Mouse (Mus musculus) heart, adult 2 months (tissue): ENCODE measurements around the gene Sorcs2. TPM values are rescaled to one million over a fixed set of nuclear protein-coding genes. Genes with fewer than 3 reads are reported as not detected.

Source experiments
- DNase-seq, 2 experiments: peaks; one replicate each; pipeline ENCODE4 v3.0.0; 2021
- H3K27ac ChIP-seq: fragments of 200-600 bp; 2 replicates; pipeline ENCODE4 v1.8.1; 2022
- H3K27me3 ChIP-seq: fragments of 200-500 bp; 2 replicates; pipeline ENCODE4 v1.6.1; 2012; ENCODE audit warnings: mild to moderate bottlenecking, low read length, inconsistent platforms, mixed read lengths; ENCODE audit not compliant: control insufficient read depth, insufficient read depth
- H3K36me3 ChIP-seq: fragments of 200-500 bp; 2 replicates; pipeline ENCODE4 v1.6.1; 2012; ENCODE audit warnings: low read length, inconsistent platforms; ENCODE audit not compliant: control insufficient read depth, insufficient read depth
- H3K4me1 ChIP-seq: fragments of 200-500 bp; 2 replicates; pipeline ENCODE4 v1.6.1; 2011; ENCODE audit warnings: low read length; ENCODE audit not compliant: control insufficient read depth, insufficient read depth
- H3K4me3 ChIP-seq: fragments of 200-600 bp; 2 replicates; pipeline ENCODE4 v1.8.1; 2022
- H3K79me2 ChIP-seq: fragments of 200-500 bp; replicated peaks from 2 replicates; pipeline ENCODE4 v1.6.1; 2012; ENCODE audit warnings: mild to moderate bottlenecking, inconsistent platforms, low read length, moderate library complexity, mixed read lengths; ENCODE audit not compliant: control insufficient read depth, insufficient read depth
- H3K9ac ChIP-seq: fragments of 200-500 bp; 2 replicates; pipeline ENCODE4 v1.6.1; 2012; ENCODE audit warnings: low read depth, mild to moderate bottlenecking, control low read depth, inconsistent platforms, low read length, mixed read lengths
- CTCF ChIP-seq: fragments of 200-600 bp; IDR thresholded peaks from 2 replicates; pipeline ENCODE4 v1.8.1; 2022; ENCODE audit warnings: antibody characterized with exemption, mild to moderate bottlenecking, moderate library complexity
- EP300 ChIP-seq: fragments of 200-500 bp; IDR thresholded peaks from 2 replicates; pipeline ENCODE4 v1.6.1; 2011; ENCODE audit warnings: low read depth, low read length, control low read depth; ENCODE audit not compliant: insufficient read depth
- POLR2A ChIP-seq: fragments of 200-500 bp; IDR thresholded peaks from 2 replicates; pipeline ENCODE4 v1.6.1; 2011; ENCODE audit warnings: mild to moderate bottlenecking, low read depth, low read length, control low read depth; ENCODE audit not compliant: insufficient read depth
- WGBS: fragments of 180-500 bp; shearing (Covaris S2); methylation state at CpG from one replicate; pipeline ENCODE4 v1.1.7; 2018; 5-methylcytosine and 5-hydroxymethylcytosine counted together
- intact Hi-C: fragments of 180-260 bp; cut with DNase I; formaldehyde crosslinking; loops from one replicate; pipeline ENCODE4 v1.15.1; 2025
- polyA plus RNA-seq: library from polyadenylated mRNA; depleted of rRNA; stranded (reverse); fragments of >200 nt; gene quantifications from 2 replicates; pipeline ENCODE4 v1.2.3, GENCODE M21; 2012
- total RNA-seq, 2 experiments: library from RNA; stranded (reverse); gene quantifications; 2 replicates each; pipeline ENCODE4 v1.2.3; 2021

Sorcs2 gene
- total and polyA plus RNA-seq, 3 experiments, result 6.0 to 9.0 (median 7.7) TPM

DNA sequence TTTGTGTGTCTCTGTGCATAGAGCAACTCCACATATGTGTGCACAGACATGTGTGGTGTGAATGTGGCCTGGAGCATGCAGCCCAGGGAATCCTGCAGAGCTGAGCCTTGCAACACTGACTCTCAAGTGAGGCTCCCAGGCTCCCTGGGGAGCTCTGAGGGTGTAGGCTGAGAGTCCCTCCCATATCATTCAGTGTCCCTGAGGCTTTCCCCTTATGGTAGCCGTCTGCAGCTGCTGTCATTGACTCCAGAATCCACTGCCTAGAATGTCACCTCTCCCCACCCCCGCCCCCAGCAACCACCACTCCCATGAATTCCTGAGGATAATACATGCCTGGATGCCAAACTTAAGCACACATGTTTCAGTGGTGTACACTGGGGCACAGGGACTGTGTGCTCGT is 269.4 kb downstream of the Sorcs2 start:
- no peaks in the 10 kb centered on the region for H3K79me2 ChIP-seq
- H3K4me1 ChIP-seq, result peaks cover 6% of the 10 kb centered on the region
- no peak overlapping the region for H3K27ac ChIP-seq
- peak in 1 of 2 experiments; percentile 31 for DNase-seq
- H3K4me3 ChIP-seq, result no peak overlapping the region
- no peaks in the 10 kb centered on the region for H3K36me3 ChIP-seq
- no peak overlapping the region for H3K9ac ChIP-seq
- H3K27me3 ChIP-seq, result no peaks in the 10 kb centered on the region
- 48% methylated on average over 3 of the region's 3 CpGs for WGBS
- TF ChIP-seq EP300 (no peak), CTCF (no peak), POLR2A (no peak)
- intact Hi-C loops, result no loop called here

DNA sequence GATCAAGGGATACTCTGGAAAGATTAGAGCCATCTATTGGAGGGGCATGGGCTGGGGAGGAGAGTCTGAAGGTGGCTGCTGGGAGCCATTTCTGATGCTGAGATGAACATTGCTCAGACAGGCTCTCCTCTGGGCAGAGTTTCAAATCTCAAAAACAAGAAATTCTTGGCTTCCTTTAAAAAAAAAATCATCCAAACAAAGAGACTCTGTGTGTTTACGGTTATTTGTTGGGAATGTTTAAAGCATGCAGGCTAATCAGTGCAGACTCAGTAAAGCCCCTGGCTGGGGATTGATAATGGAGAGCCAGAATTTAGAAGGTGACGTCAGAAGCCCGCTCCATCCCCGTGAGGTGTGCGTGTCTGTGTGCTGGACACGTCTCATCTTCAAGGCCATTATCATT is 272.9 kb downstream of the Sorcs2 start:
- H3K27me3 ChIP-seq, result no peaks in the 10 kb centered on the region
- no peak for TF ChIP-seq POLR2A
- no peak for TF ChIP-seq EP300
- TF ChIP-seq CTCF, result no peak
- no peaks in the 10 kb centered on the region for H3K36me3 ChIP-seq
- no peak overlapping the region for H3K9ac ChIP-seq
- H3K79me2 ChIP-seq, result no peaks in the 10 kb centered on the region
- intact Hi-C loops, result no loop called here
- peaks cover under 1% of the 10 kb centered on the region for H3K4me1 ChIP-seq
- WGBS, result 65% methylated on average over 6 of the region's 6 CpGs
- no peak overlapping the region for H3K27ac ChIP-seq
- no peak for DNase-seq
- no peak overlapping the region for H3K4me3 ChIP-seq

DNA sequence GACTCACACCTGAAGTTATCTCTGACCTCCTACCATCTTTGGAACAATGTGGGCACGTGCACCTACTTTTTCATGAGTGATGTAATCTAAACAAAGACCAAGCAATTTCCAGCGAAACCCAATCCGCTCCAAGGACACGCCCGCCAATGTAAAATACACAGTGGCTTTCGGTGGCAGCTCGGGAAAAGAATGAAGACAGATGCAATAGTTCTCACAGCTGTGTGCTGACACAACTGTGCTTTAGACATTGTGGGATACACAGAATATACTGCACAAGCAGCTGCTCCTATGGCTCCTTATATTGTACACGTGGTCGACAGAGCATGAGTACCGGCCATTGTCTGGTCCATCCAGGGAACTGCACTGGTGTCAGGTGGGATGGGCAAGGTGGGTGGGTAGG is 275.0 kb downstream of the Sorcs2 start:
- H3K27me3 ChIP-seq, result no peaks in the 10 kb centered on the region
- intact Hi-C loops, result no loop called here
- no peak overlapping the region for H3K9ac ChIP-seq
- no peak for DNase-seq
- 88% methylated on average over 10 of the region's 10 CpGs for WGBS
- no peak overlapping the region for H3K27ac ChIP-seq
- H3K36me3 ChIP-seq, result no peaks in the 10 kb centered on the region
- H3K79me2 ChIP-seq, result no peaks in the 10 kb centered on the region
- no peak overlapping the region for H3K4me3 ChIP-seq
- no peaks in the 10 kb centered on the region for H3K4me1 ChIP-seq
- TF ChIP-seq CTCF, result no peak
- TF ChIP-seq EP300, result no peak
- no peak for TF ChIP-seq POLR2A

DNA sequence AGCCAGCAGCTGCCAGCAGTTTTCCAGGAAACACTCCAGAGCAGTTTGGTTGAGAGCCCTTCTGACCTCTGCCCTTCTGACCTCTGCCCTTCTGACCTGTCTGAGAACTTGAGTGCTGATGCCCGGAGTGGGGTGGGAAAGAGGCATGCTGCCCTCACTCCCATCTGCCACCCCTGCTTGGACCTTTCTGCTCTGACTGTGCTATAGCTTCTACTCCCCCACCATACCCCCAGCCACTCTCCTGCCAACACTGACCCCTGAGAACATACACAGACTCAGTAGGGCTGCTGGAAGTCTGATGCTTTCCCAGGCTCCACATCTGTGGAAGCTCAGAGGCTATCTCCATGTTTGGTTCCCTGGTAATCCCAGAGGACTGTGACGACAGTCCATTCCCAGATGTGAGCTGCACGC is 277.0 kb downstream of the Sorcs2 start:
- H3K9ac ChIP-seq, result no peak overlapping the region
- no peaks in the 10 kb centered on the region for H3K79me2 ChIP-seq
- H3K4me3 ChIP-seq, result no peak overlapping the region
- H3K27me3 ChIP-seq, result no peaks in the 10 kb centered on the region
- no peak overlapping the region for H3K27ac ChIP-seq
- H3K36me3 ChIP-seq, result no peaks in the 10 kb centered on the region
- intact Hi-C loops, result no loop called here
- TF ChIP-seq POLR2A (no peak), CTCF (no peak)
- DNase-seq, result peak; percentile 48 to 53
- H3K4me1 ChIP-seq, result no peaks in the 10 kb centered on the region
- WGBS, result 35% methylated on average over 3 of the region's 3 CpGs

DNA sequence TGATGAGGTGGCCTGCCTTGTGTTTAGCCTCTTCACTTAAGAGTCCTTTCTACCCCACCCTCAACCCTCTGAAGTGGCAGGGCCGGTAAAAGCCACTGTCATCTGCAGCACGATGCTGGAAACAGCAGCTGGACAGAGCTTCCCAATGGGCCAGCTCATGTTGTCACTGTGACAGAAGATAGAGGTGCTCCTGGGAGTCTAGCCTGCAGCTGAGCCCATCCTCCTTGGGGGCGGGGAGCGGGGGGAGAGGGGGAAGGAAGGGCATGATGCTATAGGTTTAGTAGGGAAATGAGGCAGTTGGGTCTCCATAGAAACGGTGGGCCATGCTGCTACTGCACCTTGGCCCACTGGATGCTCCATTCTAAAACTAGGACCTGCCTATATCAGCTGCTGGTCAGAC is 279.9 kb downstream of the Sorcs2 start:
- H3K27me3 ChIP-seq, result no peaks in the 10 kb centered on the region
- H3K79me2 ChIP-seq, result no peaks in the 10 kb centered on the region
- WGBS, result 61% methylated on average over 5 of the region's 5 CpGs
- H3K27ac ChIP-seq, result no peak overlapping the region
- no peak for DNase-seq
- no peak overlapping the region for H3K9ac ChIP-seq
- no peak overlapping the region for H3K4me3 ChIP-seq
- H3K36me3 ChIP-seq, result no peaks in the 10 kb centered on the region
- intact Hi-C loops, result no loop called here
- TF ChIP-seq POLR2A, result no peak
- TF ChIP-seq CTCF, result no peak
- no peak for TF ChIP-seq EP300
- H3K4me1 ChIP-seq, result no peaks in the 10 kb centered on the region

DNA sequence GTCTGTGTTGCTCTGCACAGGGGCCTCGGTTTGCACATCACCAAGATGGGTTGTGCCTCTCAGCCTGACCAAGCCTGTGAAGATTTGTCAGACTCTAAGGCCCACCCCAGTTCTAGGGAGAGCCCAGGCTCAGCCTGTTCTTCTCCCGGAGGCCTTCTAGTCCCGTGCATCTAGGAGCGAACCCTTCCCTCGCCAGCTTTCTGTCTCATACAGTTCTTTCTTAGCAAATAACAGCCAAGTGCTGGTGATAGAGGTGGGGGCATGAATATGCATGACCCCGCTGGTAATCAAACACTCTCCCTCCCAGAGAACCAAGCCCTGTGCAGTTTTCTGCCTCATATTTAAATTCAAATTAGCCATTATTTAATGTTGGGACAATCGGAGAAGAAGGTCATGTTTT is 282.4 kb downstream of the Sorcs2 start:
- Histone ChIP-seq H3K36me3 (no peaks in the 10 kb centered on the region), H3K27me3 (no peaks in the 10 kb centered on the region), H3K4me1 (peaks cover 3% of the 10 kb centered on the region; the same call in 1 of the 2 replicates), H3K4me3 (no peak overlapping the region), H3K9ac (no peak overlapping the region), H3K27ac (no peak overlapping the region), H3K79me2 (no peaks in the 10 kb centered on the region)
- DNase-seq, result no peak
- TF ChIP-seq POLR2A (no peak), EP300 (no peak), CTCF (no peak)
- 85% methylated on average over 7 of the region's 7 CpGs for WGBS
- intact Hi-C loops, result no loop called here

DNA sequence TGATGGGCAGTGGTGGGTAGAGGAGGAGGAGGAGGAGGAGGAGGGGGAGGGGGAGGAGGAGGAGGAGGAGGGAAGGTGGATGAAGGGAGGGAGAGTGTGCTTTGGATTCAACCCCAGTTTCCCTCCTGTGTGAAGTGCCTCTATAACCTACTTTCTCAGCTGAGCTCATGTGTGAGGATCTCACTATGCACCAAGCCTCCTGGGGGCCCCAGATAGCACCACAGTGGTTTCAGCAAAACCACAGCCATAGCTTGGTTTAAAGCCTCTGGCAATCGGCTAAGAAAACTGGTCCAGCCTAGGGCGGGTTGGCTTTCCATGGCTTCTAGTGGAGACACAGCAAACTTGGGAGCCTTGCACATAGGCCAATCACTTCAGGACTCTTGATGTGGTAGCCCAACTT is 284.2 kb downstream of the Sorcs2 start:
- Histone ChIP-seq H3K36me3 (no peaks in the 10 kb centered on the region), H3K79me2 (no peaks in the 10 kb centered on the region), H3K9ac (no peak overlapping the region), H3K27ac (no peak overlapping the region), H3K4me3 (no peak overlapping the region), H3K27me3 (no peaks in the 10 kb centered on the region), H3K4me1 (peaks cover 3% of the 10 kb centered on the region; the same call in 1 of the 2 replicates)
- TF ChIP-seq CTCF (no peak), POLR2A (no peak), EP300 (no peak)
- WGBS, result 89% methylated on average over 2 of the region's 2 CpGs
- intact Hi-C loops, result no loop called here
- no peak for DNase-seq
